Mouse (Mus musculus) granulocyte monocyte progenitor cell, adult 5-6 weeks (primary cell): ENCODE data around the gene Med8. TPM values are rescaled to one million over a fixed set of nuclear protein-coding genes. Genes with fewer than 3 reads are reported as not detected.

Source experiments
- ATAC-seq: replicated peaks from 2 replicates; pipeline ENCODE4 v1.8.0; 2016; ENCODE audit warnings: mild to moderate bottlenecking, moderate TSS enrichment, inconsistent platforms; ENCODE audit not compliant: poor library complexity, severe bottlenecking
- total RNA-seq, 2 experiments: library from RNA; stranded (forward) in 1 of 2; stranded (reverse) in 1 of 2; fragments of 200-712, 200-1000 nt in 1 of 2; fragments of >200 nt in 1 of 2; fragmentation: Nextera tagmentation in 1 of 2; gene quantifications; 2 replicates each; pipeline ENCODE4 v1.2.3; 2014 to 2017

Gene Med8
- total RNA-seq, 2 experiments from 2014 or later = 79.4 to 103 TPM

- no peak for ATAC-seq
Observed at GRCm38 (mm10) chr4:118457345-118457975, 48.3 kb downstream of the Med8 start, which contains the start of gene Mpl. TSS of gene Mpl (minus strand) at chr4:118457513.

- ATAC-seq = no peak
Observed at GRCm38 (mm10) chr4:118464956-118465355, 55.8 kb downstream of the Med8 start.

Other genes starting within 250 kb of the Med8 start
- 17.2 and 25.2 TPM in 2 replicates for gene Kdm4a, start 229.3 kb upstream of the Med8 start, total RNA-seq (2014; fragmentation: Nextera tagmentation)
- 19.8 and 23.1 TPM in 2 replicates for gene Kdm4a, start 229.3 kb upstream of the Med8 start, total RNA-seq (2017)
- 0.17 TPM in 1 of 2 replicates, not detected in the other for gene Ptprf, start 117.9 kb upstream of the Med8 start, total RNA-seq (2014; fragmentation: Nextera tagmentation)
- gene Ptprf, start 117.9 kb upstream of the Med8 start, total RNA-seq (2017) = 0.04 TPM in 1 of 2 replicates, not detected in the other
- 20.6 and 25.0 TPM in 2 replicates for gene Szt2, start 64 bp upstream of the Med8 start, total RNA-seq (2014; fragmentation: Nextera tagmentation)
- gene Szt2, start 64 bp upstream of the Med8 start, total RNA-seq (2017) = 3.7 and 4.0 TPM in 2 replicates
- gene Elovl1, start 18.8 kb downstream of the Med8 start, total RNA-seq (2014; fragmentation: Nextera tagmentation) = 116 and 119 TPM in 2 replicates
- 53.6 and 63.3 TPM in 2 replicates for gene Elovl1, start 18.8 kb downstream of the Med8 start, total RNA-seq (2017)
- 26.7 and 35.6 TPM in 2 replicates for gene Cdc20, start 28.0 kb downstream of the Med8 start, total RNA-seq (2014; fragmentation: Nextera tagmentation)
- gene Cdc20, start 28.0 kb downstream of the Med8 start, total RNA-seq (2017) = 77.2 and 88.2 TPM in 2 replicates
- 0.11 and 0.49 TPM in 2 replicates for gene Mpl, start 48.2 kb downstream of the Med8 start, total RNA-seq (2014; fragmentation: Nextera tagmentation)
- not detected in 2 replicates for gene Mpl, start 48.2 kb downstream of the Med8 start, total RNA-seq (2017)
- 3.9 and 7.2 TPM in 2 replicates for gene Tie1, start 80.7 kb downstream of the Med8 start, total RNA-seq (2014; fragmentation: Nextera tagmentation)
- gene Tie1, start 80.7 kb downstream of the Med8 start, total RNA-seq (2017) = 4.3 and 4.5 TPM in 2 replicates
- not detected in 2 replicates for gene 2610528J11Rik, start 117.7 kb downstream of the Med8 start, total RNA-seq (2014; fragmentation: Nextera tagmentation)
- not detected in 2 replicates for gene 2610528J11Rik, start 117.7 kb downstream of the Med8 start, total RNA-seq (2017)
- gene Tmem125, start 134.7 kb downstream of the Med8 start, total RNA-seq (2014; fragmentation: Nextera tagmentation) = not detected in 2 replicates
- 0.82 TPM in 1 of 2 replicates, not detected in the other for gene Tmem125, start 134.7 kb downstream of the Med8 start, total RNA-seq (2017)
- 1.2 and 1.3 TPM in 2 replicates for gene Cfap57, start 211.4 kb downstream of the Med8 start, total RNA-seq (2014; fragmentation: Nextera tagmentation)
- gene Cfap57, start 211.4 kb downstream of the Med8 start, total RNA-seq (2017) = 2.8 and 3.9 TPM in 2 replicates
- 100 and 111 TPM in 2 replicates for gene Ebna1bp2, start 211.5 kb downstream of the Med8 start, total RNA-seq (2014; fragmentation: Nextera tagmentation)
- gene Ebna1bp2, start 211.5 kb downstream of the Med8 start, total RNA-seq (2017) = 158 and 165 TPM in 2 replicates
- not detected in 2 replicates for gene Olfr62, start 249.6 kb downstream of the Med8 start, total RNA-seq (2014; fragmentation: Nextera tagmentation)
- not detected in 2 replicates for gene Olfr62, start 249.6 kb downstream of the Med8 start, total RNA-seq (2017)